Mouse (Mus musculus) frontal cortex, postnatal 14 days (tissue): ENCODE results near the gene Stard8.
"Not testable (repeated sequence)": the region's sequence is repeated elsewhere in the genome, so short reads cannot be mapped to it uniquely, and the experiment has no call there.

Experiments used
- DNase-seq, 2 experiments: peaks; one replicate each; pipeline ENCODE4 v3.0.0; 2022; ENCODE audit warnings: low spot score in 2 of 2

Gene Stard8

DNA sequence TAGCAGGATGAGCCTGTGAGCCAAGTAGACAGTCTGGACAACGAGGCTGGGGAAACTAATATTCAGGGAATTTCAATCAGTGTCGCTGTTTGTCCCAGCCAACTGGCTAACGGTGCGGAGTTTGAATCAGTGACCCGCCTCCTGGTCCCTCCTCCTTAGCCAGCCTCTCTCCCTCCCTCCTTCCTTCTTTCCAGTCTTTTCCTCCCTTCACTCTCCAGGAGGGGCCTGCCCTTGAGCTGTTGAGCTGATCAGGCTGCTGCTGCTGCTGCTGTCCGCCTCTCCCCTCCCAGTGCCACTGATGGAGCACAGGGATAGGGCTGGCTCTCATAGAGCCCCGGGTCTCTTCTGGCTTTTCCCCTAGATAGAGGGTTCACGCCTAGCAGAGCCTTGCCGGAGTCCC is at the start of gene Stard8:
Gene Stard8 (plus strand): TSS at position 203 of the 400 bp plus-strand sequence.
- no peak for DNase-seq

DNA sequence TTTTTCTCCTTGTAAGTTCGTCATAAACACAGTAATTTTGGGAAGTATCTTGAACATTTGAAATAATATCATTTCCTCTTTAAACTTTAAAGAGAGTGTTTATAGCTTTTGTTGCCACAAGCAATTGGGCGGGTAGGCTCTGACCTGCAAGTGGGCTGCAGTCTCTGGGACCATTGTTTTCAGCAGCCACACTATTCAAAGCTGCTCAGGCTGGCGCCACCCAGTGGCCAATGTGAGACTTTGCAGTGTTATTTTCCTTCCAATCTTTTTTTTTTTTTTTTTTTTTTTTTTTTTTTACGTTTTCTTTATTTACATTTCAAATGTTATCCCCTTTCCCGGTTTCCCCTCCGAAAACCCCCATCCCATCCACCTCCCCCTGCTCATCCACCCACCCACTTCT is 49.1 kb upstream of the Stard8 start:
- no peak for DNase-seq

DNA sequence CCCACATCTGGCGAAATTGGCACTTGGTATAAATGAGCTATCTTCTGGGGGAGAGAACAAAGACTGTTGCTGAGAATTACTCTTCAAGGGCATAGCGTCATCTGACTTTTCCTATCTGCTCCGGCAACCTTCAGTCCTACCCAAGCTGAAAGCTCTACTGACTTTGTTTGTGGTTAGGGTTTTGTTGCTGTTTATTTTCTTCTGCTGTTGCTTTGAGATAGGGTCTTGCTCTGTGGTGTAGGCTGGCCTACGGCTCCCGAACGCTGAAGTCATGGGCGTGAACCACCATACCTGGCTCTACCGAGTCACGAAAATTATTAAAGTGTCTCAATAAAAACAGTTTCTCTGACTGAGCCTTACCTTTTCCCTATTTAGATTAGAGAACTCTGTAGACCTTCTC is 44.8 kb upstream of the Stard8 start:
- no peak for DNase-seq

DNA sequence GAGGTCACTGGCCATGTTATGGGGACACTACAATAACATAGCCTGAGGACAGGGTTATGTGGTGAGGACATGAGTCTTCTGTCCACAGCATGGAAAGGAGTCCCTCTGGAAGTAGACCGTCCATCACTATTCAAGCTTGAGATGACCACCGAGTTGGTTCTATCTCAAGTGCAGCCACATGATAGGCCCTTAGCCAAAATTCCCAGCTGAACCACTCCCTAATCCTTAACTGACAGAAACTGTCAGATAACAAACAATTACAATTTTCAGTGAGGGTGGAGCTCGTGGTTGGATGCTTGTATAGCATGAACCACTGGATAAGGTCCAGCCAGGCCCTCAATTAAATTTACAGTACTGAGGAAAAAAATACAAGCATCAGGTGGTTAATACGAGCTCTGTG is 44.0 kb upstream of the Stard8 start:
- DNase-seq, result no peak

DNA sequence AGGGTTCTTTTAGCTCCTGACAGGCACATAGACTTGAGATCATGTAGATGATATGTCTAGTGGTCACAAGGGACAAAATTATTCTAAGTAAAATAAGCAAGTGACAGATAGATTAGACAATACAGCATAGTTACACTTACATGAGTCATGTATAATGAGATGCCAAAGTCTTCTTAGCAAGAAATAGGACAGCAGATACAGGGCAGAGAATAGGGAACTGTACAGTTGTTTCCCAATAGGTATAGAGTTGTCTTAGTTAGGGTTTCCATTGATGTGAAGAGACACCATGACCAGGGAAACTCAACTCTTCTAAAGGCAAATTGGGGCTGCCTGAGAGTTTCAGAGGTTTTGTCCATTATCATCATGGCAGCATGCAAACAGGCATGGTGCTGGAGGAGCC is 39.3 kb upstream of the Stard8 start:
- no peak for DNase-seq

DNA sequence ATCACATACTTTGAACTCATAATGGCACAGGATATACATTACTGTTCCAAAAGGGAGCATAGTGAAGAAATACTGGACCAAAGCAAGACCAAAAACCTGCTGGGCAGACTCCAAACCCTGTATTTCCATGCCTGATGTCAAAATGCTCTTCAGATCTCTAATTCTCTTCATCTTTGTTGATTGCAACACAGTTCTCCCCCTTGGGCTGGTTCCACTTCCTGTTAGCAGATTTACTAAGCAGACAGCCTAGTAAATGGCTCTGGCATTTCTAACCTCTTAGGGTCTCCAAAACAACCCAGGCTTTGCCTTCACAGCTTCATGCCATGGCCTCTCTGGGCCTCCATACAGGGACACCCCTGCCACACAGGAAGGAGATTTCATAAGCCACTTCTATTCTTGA is 38.5 kb upstream of the Stard8 start:
- no peak for DNase-seq

DNA sequence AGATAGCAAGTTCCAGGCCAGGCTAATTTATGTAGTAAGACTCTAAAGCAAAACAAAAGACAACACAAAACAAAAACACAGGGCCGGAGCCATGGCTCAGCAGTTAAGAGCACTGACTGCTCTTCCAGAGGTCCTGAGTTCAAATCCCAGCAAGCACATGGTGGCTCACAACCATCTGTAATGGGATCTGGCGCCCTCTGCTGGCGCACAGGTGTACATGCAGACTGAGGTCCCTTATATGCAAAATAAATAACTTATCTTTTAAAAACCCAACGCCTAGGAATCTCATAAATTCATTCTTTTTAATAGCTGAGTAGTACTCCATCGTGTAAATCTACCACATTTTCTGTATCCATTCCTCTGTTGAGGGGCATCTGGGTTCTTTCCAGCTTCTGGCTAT is 16.4 kb upstream of the Stard8 start:
- DNase-seq, result not testable (repeated sequence)

DNA sequence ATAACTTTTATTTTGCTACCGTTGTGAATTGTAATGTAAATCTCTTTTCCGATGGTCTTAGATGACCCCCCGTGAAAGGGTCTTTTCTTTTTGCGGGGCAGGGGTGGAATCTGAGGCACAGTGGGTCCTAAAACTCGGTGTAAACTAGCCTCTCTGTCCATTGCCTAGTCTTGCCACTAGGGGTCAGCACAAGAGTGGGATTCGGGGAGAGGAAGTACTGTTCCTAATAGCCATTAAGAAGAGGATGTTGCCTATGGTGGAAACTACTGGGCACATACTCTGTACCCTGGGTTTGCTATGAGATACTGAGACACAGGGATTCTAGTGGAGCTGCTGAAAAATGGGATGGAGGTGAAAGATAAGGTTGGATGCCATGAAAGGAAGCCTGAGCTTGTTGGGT is 13.5 kb upstream of the Stard8 start:
- DNase-seq, result peak in 1 of 2 experiments; percentile 41

DNA sequence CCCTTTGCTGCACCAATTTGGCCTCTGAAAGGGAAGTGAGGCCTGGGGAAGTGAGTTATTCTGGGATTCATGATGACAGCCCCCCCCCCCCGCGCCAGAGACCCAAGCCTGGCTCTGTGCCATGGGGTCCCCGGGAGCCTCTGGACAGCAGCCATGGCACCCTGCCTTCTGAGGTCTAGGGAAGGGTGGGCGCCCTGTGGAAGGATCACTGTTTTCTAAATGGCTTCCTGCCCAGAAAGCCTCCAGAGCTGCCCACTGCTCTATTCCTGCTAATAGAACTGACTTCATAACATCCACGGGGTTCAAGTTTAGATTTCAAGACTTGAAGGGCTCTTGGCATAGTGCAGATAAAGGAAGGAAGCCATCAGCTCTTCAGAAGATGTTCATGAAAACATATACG is 983 bp upstream of the Stard8 start:
- no peak for DNase-seq

DNA sequence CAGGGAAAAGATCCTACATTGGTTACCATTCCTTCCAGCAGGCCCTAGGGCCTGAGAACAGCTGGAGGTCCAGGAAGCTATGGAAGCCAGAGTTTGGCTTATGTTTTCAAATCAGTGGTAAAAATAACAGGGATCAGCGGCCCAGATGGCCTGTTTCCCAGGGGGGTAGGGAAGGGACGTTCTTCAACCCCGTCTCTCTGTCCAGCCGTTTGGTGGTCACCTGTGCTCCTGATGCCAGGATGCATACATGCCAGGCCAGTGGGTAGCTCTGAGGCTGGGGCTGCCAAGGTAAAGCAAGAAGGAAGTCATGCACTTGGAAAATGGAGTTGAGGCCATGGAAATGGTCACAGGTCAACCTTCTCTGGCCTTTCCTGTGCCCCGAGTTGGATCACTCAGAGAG is 7.5 kb downstream of the Stard8 start:
- no peak for DNase-seq

DNA sequence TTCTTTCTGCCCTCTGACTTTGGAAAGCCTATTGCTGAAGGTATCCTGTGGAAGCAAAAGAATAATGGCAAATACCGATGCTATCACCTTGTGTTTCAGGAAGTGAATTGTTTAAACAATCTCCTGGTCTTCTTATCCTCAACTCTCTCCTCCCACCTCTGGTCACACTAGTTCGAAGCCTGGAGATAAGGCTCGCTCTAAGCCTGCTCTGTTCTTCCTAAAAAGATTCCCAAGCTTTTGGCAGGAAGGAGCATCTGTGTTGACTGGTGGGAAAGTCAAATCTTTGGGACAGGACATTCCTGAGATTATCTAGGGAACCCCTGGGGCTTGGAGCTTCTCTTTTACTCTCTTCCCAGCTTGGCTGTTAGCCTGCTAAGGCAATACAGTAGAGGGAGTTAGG is 8.2 kb downstream of the Stard8 start:
- DNase-seq, result no peak

DNA sequence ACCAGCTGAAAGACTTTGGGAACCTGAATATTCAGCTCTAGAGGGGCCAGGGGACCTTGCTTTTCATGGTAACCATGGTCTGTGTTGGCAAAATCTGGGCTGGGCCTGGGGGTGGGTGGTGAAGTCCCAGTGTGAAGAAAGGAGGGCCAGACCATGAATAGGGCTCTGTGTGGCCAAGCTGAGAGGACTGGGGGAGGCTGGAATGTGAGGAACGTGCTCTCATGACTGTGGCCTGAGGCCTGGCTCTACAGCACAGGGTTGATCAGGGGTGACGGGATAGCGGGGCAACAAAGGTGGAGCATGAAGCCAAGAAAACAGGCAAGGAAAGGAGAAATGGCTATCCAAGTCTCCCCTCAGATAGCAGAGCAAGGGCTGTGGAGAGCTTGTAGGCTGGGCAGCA is 9.4 kb downstream of the Stard8 start:
- DNase-seq, result no peak

DNA sequence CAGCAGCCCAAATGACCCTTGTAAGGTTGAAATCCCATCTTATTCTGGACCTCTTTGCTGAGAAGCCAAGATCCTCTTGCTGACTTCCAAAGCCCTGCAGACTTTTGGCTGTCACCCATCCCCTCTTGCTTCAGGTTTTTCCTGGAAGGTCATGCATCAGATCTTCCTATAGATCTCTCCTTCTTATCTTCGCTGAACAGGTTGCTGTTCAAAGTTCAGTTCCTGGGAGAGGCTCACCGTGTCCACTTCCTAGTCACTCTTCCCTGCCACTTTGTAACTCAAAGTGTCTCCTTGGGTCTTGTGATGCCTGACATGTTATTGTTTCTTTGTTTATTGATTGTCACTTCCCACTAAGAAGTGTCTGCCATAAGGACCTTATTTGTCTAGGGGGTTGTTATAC is 12.7 kb downstream of the Stard8 start:
- no peak for DNase-seq

DNA sequence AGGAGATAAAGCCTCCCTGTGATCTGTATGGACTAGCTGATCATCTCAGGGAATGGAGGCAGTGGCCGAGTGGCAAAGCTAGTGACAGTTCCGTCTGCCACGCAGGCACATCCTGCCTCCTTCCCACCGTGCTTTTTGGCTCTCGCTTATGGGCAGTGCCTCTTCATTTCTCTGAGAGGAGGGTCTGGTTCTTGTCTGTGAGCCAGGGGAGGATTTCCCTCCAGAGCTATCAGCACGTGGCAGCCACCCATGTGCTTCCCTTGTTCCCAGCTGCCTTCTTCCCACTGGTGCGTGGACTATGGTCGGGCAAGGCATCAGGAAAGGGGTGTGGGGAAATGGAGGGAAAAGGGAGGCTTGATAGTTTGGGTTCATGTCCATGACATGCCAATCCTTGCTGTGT is 13.9 kb downstream of the Stard8 start:
- DNase-seq, result no peak

DNA sequence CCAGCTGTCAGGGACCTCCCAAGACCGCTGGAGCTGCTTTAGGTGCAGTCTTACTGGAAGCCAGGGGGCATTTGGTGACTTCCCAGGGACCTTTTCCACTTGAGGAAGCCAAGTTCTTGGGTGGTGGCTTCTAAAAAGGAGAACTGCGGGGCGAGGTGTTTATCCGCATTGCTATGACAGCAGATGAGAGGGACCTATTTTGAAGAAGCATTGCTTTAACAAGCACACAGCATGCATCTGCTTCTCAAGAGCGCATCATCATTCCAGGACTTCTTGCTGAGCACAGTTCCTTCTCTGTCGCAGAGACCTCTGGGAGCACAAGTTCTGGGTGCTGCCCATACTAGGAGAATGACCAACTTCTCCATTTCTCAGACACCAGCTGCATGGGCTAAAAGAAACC is 14.8 kb downstream of the Stard8 start:
- peak in 1 of 2 experiments; percentile 11 for DNase-seq

DNA sequence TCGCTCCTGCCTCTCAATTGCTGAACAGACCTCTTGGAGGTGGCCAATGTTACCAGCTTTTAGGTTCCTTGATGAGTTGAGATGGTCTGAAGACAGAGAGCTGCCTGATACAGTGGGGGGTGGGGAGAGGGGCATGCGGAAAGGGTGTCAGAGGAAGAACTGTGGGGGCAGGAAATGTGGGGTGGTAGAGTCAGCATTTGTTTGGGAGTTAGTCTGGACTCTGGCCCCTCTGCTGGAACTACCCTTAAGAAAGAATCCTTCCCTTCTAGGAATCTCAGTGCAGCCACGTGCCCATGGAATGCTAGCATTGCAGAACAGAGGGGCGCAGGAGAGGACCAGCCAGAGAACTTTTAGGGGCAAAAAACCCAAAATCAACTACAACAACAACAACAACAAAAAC is 16.3 kb downstream of the Stard8 start:
- no peak for DNase-seq

DNA sequence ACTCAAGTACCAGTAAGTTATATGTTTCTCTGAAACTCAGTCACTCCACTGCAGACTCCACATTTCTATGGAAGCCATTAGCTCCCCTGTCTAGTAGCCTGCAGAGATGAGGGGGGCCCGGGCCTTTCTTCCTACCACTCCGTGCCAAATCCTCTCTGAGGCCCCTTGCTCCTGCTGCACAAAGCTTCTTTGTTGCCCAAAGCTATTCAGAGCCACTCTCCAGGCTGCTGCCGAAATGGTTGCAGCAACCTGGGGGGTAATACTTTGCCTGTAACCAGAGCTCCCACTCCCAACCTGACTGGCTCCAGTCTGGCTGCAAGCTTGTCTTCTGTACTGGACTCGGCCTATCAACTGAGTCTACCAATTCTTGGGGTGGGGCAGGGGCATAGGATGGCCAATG is 17.2 kb downstream of the Stard8 start:
- DNase-seq, result no peak

DNA sequence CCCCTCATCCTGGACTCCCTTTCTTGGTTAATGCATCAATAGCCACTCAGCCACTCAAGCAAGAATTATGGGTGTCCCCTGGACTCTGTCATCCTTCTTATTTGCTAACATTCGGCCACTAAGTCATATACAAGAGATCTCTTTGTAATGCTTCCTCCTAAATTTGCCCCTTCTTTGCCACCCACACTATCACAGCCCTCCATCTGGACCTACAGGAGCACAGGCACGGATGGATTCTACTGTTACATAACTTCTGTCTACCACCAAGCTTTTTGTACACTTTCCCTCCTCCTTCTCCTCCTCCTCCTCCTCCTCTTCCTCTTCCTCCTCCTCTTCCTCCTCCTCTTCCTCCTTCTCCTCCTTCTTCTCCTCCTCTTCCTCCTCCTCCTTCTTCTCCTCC is 18.5 kb downstream of the Stard8 start:
- no peak for DNase-seq

DNA sequence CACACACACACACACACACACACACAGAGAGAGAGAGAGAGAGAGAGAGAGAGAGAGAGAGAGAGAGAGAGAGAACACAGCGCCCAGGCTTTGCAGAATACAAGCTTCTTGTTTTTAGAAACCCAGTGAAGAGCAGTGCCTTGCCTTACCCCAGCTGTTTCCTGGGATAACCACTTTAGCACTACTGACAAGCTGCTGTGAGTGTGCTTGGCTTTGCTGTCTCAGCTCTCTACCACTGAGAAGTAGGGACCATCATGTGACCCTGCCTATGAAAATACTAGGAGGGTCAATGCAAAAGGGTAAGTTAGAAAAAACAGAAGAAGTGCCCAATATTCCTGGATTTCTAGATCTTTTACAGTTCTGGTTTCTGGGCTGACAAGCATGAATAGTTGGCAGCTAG is 20.9 kb downstream of the Stard8 start:
- DNase-seq, result no peak

DNA sequence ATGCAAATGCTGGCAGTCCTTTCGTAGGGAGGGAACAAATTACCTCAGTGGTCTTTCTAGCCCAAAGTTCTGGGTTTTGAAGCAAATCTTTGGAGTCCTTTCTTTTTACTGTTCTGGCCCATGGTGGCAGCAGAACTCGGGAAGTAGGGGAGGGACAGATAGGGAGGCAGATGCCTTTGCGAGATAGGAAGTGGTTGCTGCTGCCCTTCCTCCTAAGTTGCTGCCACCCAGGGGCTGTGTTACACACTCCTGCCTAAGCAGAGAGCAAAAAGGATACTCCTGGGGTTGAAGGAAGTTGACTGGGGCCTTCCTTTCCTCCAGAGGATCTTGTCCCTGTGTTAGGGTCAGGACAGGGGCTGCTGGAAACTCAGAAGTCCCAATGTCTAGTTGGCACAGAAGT is 32.4 kb downstream of the Stard8 start:
- DNase-seq, result no peak

DNA sequence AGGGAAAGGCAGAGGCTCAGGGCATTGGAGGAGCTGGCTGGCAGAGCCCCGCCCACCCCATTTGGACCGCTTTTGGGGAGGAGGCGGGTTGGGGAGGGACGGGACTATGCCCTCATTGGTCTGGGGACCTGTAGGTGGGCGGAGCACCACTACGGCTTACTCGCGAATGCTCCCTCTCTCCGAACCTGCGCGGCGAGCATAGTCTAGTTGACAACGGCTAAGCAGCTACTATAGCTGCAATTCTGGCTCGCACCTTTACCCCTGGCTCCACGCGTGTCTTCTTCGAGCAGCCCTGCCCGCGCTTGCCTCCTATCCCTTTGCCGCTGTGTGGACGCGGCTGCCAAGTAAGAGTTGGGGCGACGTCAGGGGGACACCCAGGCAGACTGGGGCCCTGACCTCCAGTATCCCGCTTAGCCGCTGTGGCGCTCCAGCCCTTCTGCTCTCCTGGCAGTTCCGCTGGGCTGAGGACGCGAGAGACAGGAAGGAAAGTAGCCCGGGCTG is 39.5 kb downstream of the Stard8 start:
- DNase-seq, result peak; percentile 48 to 55

DNA sequence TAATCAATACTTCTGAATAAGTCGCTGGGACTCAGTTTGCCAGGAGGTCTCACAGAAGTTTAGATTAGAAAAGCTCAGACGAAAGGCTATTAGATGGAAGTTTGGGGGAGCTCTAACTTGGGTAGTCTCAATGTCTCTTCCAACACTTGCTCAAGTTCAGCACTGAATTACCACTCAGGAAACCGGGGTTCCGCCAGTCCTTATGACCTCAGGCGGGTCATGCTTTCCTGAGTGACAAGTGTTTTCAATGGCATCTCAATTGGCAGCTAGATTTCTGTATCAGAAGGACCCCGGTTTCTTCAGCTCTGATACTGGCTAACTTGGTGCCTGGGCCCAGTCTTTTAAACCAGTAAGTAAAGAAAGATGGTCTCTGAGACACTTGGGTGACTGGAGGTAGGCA is 40.2 kb downstream of the Stard8 start:
- no peak for DNase-seq

DNA sequence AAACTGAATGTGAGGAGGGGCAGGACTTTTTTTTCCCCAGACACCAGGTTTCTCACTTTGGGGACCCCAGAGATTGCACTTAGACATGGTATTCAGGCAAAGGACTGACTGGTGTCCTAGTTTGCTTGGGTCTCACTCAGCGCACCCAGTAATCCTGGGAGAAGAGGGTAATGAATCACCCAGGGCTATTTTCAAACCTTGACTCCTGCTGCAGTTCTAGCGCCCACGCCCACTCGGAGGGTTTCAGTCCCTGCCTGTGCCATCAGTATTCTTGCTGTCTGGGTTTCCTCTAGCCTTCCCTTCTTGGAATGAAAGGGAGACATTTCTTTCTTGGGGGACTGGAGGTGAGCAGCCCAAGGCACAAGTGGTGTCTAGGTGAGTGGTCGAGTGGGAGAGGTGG is 40.7 kb downstream of the Stard8 start:
- DNase-seq, result no peak

DNA sequence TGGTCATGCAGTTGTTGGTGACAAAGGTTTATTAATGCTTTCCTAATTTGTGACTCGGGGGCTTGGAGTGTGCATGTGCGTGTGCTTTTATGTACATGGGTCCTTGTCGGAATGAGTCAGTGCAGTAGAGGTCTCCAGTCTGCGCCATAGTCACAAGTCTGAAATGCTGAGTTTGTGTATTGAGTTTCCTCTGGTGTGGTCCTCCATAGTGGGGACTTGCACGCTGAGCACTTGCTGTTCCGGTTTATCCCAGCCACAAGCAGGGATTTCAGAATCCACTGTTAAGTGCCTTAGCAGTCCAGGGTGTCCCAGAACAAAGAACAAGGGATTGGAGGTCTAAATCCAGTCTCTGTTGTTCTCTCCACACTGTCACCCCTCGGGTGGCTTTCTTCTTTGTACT is 42.3 kb downstream of the Stard8 start:
- DNase-seq, result no peak
